Mouse (Mus musculus): Measurements from ENCODE around the gene Med16.

The Med16 gene

DNA sequence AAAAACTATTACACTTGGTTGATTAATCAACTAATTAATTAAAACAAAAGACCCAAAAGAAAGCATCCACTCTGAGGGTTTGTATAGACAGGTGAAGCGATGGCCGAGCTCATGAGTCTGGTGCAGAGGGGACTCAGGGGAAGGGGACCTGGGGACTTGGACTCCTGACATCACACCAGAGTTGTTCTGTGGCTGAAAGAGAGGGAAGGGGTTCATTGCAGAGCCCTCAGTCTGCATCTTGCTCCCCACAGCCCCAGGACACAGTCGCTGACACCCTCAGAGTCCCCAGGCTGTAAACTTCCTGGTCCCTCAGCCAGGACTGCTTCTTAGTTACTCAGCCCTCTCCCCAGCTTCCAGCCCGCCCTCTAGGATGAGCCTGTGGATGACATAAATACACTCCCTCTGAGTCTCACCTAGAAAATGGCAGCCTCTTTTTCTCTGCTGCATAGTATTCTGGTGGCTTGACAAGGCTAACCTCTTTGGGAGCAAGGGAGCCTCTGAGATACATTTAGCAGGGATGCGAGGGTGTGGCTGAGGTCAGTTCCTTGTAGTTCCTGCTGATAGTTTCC lies 8.9 kb upstream of the Med16 start:
- no peak for DNase-seq (ENCODE audit: low spot score in 2 of 2)

GRCm38 (mm10) chr10:79916808-79917531 lies 8.2 kb upstream of the Med16 start, which contains the start of gene Kiss1r:
TSS of gene Kiss1r (plus strand) at chr10:79916971.
- peak; percentile 65 to 82 for DNase-seq (ENCODE audit: low spot score in 2 of 2)

DNA sequence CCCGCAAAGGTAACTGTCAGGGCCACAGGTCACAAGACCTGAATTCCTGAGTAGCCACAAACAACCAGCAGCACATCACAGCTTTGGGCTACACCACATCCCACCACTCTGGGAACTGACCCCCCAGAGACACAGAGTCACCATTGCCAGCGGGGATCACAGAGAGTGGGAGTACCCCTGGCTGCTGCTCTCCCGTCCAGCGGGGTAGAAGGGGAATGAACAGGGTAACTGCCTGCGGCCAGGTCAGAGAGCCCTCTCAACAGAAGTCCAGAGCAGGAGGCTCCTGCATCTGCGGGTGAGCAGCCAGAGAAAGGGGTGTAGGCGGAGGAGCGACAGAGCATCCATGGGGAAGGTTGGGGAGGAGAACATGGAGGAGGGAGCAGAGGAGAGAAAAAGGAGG lies 7.4 kb upstream of the Med16 start:
- no peak for DNase-seq (ENCODE audit: low spot score in 2 of 2)

GRCm38 (mm10) chr10:79914948-79915596 lies 6.3 kb upstream of the Med16 start:
- no peak for DNase-seq (ENCODE audit: low spot score in 2 of 2)

DNA sequence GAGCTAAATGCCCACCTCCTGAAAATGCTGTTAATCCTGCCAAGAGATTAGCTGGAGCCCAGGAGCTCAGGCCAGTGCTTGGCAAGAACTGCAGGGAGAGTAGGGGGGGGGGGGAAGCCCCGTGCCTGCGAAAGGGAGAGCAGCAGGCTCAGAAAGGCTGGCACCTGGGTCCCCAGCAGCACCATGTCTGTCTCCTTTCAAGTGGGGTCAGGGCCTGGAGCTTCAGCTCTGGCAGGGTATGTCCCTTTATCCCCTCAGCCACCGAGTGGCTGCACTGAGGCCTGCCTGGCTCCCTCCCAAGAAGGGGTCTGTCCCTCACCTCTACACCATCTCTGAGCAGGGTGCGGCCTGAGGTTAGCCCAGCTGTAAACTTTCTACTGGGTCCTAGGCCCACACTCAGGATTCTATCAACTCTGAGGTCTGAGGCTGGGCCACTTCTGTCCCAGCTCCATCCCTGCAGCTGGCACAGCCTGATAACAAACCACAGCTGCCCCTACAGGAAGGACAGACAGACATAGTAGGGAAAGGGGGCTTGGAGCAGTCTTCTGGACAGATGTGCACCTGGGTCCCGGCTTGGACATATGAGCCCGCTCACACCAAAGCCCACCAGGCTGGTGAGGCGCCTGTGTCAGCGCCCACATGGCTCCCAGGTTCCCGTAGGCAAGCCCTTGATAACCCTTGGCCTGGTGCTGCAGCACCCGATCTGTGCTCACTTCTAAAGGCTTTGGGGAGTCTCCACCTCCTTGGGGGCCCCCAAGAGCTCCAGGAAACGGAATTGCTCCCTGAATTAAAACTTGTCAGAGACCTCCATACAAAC lies 5.6 kb upstream of the Med16 start:
- no peak for DNase-seq (ENCODE audit: low spot score in 2 of 2)

GRCm38 (mm10) chr10:79912412-79912811 lies 3.7 kb upstream of the Med16 start:
- DNase-seq (ENCODE audit: low spot score in 2 of 2), result no peak

- no peak for DNase-seq (ENCODE audit: low spot score in 2 of 2)
These were observed 1.8 kb upstream of the Med16 start, which contains the start of gene Gm26602 for GRCm38 (mm10) chr10:79910556-79910955. TSS of gene Gm26602 (plus strand) at chr10:79910856.

DNA sequence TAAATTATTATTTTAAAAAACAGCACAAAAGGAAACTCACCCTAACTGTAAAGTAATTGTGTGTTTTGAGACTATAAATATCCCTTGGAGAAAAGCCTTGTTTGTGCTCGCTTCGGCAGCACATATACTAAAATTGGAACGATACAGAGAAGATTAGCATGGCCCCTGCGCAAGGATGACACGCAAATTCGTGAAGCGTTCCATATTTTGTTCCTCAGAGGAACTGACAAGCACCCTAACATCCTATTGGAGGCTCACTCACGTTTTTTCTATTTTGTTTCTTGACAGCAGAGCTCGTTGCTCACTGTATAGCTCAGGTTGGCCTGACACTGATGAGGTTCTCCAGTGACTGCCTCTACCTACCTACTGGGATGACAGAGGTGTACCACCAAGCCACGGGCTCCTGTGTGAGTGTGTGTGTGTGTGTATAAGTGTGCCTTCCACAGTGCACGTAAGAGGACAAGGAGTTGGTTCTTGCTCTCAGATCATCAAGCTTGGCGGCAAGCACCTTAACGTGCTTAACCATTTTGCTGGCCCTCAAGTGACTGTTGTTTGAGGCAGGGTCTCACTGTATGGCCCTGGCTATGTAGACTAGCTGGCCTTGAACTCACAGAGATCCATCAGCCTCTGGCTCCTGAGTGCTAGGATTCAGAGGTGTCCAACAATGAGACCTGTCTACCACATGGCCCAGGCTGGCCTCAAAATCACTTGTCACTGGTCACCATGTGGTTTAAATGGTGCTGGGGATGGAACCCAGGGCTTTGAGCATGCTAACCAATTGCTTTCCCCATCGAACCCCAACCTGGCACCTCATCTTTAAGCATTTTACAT lies 584 bp upstream of the Med16 start:
- no peak for DNase-seq (ENCODE audit: low spot score in 2 of 2)

- DNase-seq (ENCODE audit: low spot score in 2 of 2), result no peak
These were observed 1.3 kb downstream of the Med16 start for GRCm38 (mm10) chr10:79907415-79907814.

DNA sequence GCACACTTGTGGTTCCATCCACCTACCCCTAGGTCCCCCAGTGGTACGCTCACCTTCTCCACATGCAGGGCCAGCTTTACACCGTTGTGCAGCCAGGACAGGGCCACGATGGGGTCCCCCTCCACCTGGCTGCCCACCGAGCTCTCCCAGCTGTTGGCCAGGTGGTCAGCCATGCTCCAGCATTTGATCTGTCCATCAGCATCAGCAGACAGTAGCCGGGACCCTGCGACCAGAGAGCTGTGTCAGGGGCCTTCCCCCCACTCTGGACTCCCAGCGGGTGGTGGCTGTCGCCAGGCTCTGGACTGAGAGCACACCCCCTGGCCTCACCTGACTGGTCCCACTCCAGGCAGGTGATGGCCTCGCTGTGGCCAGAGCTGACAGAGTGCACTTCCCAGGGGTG lies 2.0 kb downstream of the Med16 start:
- DNase-seq (ENCODE audit: low spot score in 2 of 2), result no peak

DNA sequence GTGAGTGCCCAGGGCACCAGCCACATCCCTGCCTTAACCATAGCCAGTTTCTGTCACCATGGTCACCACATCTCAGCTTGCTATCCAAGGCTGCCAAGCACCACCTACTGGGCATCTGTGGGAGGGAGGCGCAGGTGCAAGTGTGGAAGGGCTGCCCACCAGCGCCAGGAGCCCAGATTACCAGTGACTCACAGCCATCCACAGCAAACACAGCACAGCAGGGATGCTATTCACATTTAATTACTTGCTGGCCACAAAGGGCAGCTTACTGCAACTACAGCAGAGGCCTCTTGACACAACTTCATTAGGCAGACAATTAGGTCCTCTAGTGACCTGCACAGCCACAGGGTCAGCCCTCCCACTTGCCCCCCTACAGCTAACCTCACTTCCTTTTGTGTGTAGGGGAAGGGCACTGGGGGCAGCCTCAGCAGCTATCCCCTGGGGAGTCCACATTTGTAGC lies 7.7 kb downstream of the Med16 start:
- DNase-seq (ENCODE audit: low spot score in 2 of 2), result peak; percentile 53 to 71

- DNase-seq (ENCODE audit: low spot score in 2 of 2), result no peak
These were observed 11.1 kb downstream of the Med16 start for GRCm38 (mm10) chr10:79897316-79898245.

- DNase-seq (ENCODE audit: low spot score in 2 of 2), result no peak
These were observed 11.9 kb downstream of the Med16 start for GRCm38 (mm10) chr10:79896814-79897213.

DNA sequence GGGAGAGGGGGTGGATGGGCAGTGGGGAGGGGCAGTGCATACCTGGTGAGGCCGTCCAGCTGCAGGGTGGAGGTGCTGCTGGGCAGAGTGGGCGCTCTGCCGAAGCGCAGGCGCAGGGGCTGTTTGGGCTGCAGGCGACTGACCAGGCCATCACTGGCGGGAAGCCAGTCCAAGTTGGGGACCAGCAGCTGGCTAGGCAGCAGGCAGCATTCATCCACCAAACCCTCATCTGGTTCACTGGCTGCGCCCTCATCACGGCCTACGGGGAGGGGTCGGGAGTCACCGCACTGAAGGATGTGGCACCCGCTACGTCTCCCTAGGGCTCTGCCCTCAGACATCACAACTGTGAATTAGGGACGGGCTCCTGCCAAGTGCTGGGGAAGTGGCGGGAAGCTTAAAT lies 12.4 kb downstream of the Med16 start:
- no peak for DNase-seq (ENCODE audit: low spot score in 2 of 2)

- peak in 1 of 2 experiments; percentile 66 for DNase-seq (ENCODE audit: low spot score in 2 of 2)
These were observed 16.1 kb downstream of the Med16 start for GRCm38 (mm10) chr10:79892451-79893118.

GRCm38 (mm10) chr10:79890670-79891069 lies 18.1 kb downstream of the Med16 start, which contains the start of gene Cfd:
TSS of gene Cfd (plus strand) at chr10:79890853.
- no peak for DNase-seq (ENCODE audit: low spot score in 2 of 2)

GRCm38 (mm10) chr10:79889386-79889785 lies 19.3 kb downstream of the Med16 start:
- no peak for DNase-seq (ENCODE audit: low spot score in 2 of 2)

DNA sequence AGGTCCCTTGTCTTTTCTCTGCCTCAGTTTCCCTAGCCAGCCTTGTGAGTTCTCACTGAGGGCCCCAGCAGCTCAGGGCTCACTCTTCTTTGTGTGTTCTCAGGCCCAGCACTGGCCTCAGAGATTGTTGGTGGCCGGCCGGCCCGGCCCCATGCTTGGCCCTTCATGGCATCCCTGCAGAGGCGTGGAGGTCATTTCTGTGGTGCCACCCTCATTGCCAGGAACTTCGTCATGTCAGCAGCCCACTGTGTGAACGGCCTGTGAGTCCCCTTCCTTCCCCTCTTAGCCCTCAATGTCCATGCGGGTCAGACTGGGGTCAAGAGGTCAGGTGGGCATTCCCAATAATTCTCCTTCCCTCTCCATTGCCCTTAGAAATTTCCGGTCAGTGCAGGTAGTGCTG lies 22.1 kb downstream of the Med16 start:
- DNase-seq (ENCODE audit: low spot score in 2 of 2), result no peak

GRCm38 (mm10) chr10:79886054-79886453 lies 22.7 kb downstream of the Med16 start, which contains the start of gene Elane:
TSS of gene Elane (plus strand) at chr10:79886247.
- no peak for DNase-seq (ENCODE audit: low spot score in 2 of 2)

All from frontal cortex, postnatal 10 days (tissue).